Mouse (Mus musculus) ES-Bruce4 (cell line): ENCODE measurements around the gene Fbln2. TPM values are rescaled to one million over a fixed set of nuclear protein-coding genes. Genes with fewer than 3 reads are reported as not detected.

Experiments used
- H3K27ac ChIP-seq: 2 replicates; pipeline ENCODE4 v1.5.1; 2012; ENCODE audit warnings: low read length, inconsistent platforms; ENCODE audit not compliant: insufficient read depth
- H3K27me3 ChIP-seq: 2 replicates; pipeline ENCODE4 v1.6.1; 2012; ENCODE audit warnings: mild to moderate bottlenecking, low read length, inconsistent platforms; ENCODE audit not compliant: control insufficient read depth, poor library complexity, insufficient read depth, severe bottlenecking
- H3K36me3 ChIP-seq: 2 replicates; pipeline ENCODE4 v1.6.1; 2012; ENCODE audit warnings: inconsistent platforms, mild to moderate bottlenecking, low read length, moderate library complexity; ENCODE audit not compliant: control insufficient read depth, poor library complexity, insufficient read depth, severe bottlenecking
- H3K4me1 ChIP-seq: one replicate; pipeline ENCODE4 v1.8.1; 2011; ENCODE audit warnings: low read length; ENCODE audit not compliant: control insufficient read depth, insufficient read depth
- H3K4me3 ChIP-seq: 2 replicates; pipeline ENCODE4 v1.5.1; 2011; ENCODE audit warnings: low read depth, mild to moderate bottlenecking, low read length
- H3K9ac ChIP-seq: 2 replicates; pipeline ENCODE4 v1.6.1; 2012; ENCODE audit warnings: low read depth, mild to moderate bottlenecking, inconsistent platforms; ENCODE audit not compliant: poor library complexity, severe bottlenecking
- H3K9me3 ChIP-seq: replicated peaks from 2 replicates; pipeline ENCODE4 v1.6.1; 2012; ENCODE audit warnings: mild to moderate bottlenecking, low read length, inconsistent platforms; ENCODE audit not compliant: control insufficient read depth, poor library complexity, insufficient read depth, severe bottlenecking
- CTCF ChIP-seq: IDR thresholded peaks from one replicate; pipeline ENCODE4 v1.8.1; 2011; ENCODE audit warnings: low read depth, low read length
- EP300 ChIP-seq: IDR thresholded peaks from 2 replicates; pipeline ENCODE4 v1.6.1; 2011; ENCODE audit warnings: low read depth, low read length; ENCODE audit not compliant: insufficient read depth
- POLR2A ChIP-seq: IDR thresholded peaks from one replicate; pipeline ENCODE4 v1.8.1; 2011; ENCODE audit warnings: low read length; ENCODE audit not compliant: insufficient read depth
- polyA plus RNA-seq: library from polyadenylated mRNA; stranded (reverse); fragments of >200 nt; gene quantifications from 2 replicates; pipeline ENCODE4 v1.2.4, GENCODE M21; 2011; ENCODE audit warnings: low read depth; ENCODE audit not compliant: missing spikeins, insufficient read depth, insufficient read length

Gene Fbln2
- polyA plus RNA-seq, 1 experiment = 23.3 TPM

DNA sequence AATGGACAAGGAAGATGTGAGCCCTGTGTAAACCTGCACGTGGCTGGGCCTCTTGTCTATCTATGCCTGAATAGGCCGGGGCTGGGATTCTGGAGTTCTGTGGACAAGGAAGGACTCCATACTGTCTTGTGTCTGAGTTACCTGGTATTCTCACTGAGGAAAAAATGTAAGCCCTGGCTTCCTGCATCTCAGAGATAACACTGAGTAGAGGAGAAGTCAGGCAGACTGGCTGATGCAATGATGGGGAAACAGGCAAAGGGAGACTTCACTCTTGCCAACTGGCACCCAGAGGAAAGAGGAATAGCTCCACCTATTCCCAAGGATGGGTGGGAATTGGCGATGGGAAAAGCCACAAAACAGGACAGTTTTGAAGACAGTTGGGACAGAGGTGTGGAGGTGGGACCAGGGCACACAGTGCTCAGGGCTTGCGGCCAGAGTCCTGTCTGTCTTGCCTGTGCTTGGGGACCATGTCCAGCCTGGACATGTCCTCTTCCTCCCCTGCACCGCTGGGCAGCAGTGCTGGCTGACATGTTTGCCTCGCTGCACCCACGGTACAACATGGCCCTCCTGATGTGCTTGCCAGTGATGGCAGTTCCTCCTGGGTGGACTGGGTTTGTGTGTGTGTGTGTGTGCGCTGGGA is 48.2 kb downstream of the Fbln2 start:
- Histone ChIP-seq H3K27ac (no peak overlapping the region), H3K27me3 (no peaks in the 10 kb centered on the region), H3K36me3 (no peaks in the 10 kb centered on the region), H3K9me3 (no peaks in the 10 kb centered on the region), H3K4me3 (no peak overlapping the region), H3K4me1 (no peaks in the 10 kb centered on the region), H3K9ac (no peak overlapping the region)
- TF ChIP-seq POLR2A = no peak
- TF ChIP-seq EP300 = no peak
- TF ChIP-seq CTCF = no peak

- H3K27ac ChIP-seq = no peak overlapping the region
Measured at GRCm38 (mm10) chr6:91260987-91261367, 48.7 kb downstream of the Fbln2 start.

GRCm38 (mm10) chr6:91265616-91266015 is 53.4 kb downstream of the Fbln2 start:
- no peak overlapping the region for H3K9ac ChIP-seq
- H3K27ac ChIP-seq = no peak overlapping the region
- no peaks in the 10 kb centered on the region for H3K27me3 ChIP-seq
- no peaks in the 10 kb centered on the region for H3K4me1 ChIP-seq
- TF ChIP-seq POLR2A (no peak), EP300 (no peak), CTCF (no peak)
- no peaks in the 10 kb centered on the region for H3K36me3 ChIP-seq
- no peak overlapping the region for H3K4me3 ChIP-seq
- H3K9me3 ChIP-seq = no peaks in the 10 kb centered on the region

More at GRCm38 (mm10) chr6:91260987-91261367, 48.7 kb downstream of the Fbln2 start:
- no peaks in the 10 kb centered on the region for H3K4me1 ChIP-seq
- no peaks in the 10 kb centered on the region for H3K9me3 ChIP-seq
- H3K4me3 ChIP-seq = no peak overlapping the region
- no peak overlapping the region for H3K9ac ChIP-seq
- H3K36me3 ChIP-seq = no peaks in the 10 kb centered on the region
- TF ChIP-seq EP300 (no peak), CTCF (no peak), POLR2A (no peak)
- no peaks in the 10 kb centered on the region for H3K27me3 ChIP-seq

DNA sequence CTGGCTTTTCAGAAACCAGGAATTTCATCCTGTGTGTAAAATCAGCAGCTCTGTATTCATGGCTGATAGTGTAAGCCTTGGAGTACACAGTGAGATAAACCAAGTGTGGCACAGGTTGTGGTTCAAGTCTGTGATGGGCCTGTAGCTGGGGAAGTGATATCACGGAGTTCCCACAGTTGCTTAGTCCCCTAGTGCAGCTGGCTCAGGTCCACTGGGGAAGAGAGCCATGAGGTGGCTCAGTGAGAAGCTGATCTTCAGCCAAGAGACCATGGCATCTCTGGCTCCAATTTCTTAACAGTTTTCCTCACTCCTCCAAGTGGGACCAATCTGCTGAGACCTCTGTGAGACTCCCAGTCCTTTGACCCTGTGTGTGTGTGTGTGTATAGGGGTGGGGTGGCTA is 54.4 kb downstream of the Fbln2 start:
- H3K27ac ChIP-seq = no peak overlapping the region
- H3K36me3 ChIP-seq = no peaks in the 10 kb centered on the region
- H3K9ac ChIP-seq = no peak overlapping the region
- no peak for TF ChIP-seq EP300
- no peak for TF ChIP-seq CTCF
- no peak for TF ChIP-seq POLR2A
- H3K27me3 ChIP-seq = no peaks in the 10 kb centered on the region
- H3K9me3 ChIP-seq = no peaks in the 10 kb centered on the region
- no peaks in the 10 kb centered on the region for H3K4me1 ChIP-seq
- no peak overlapping the region for H3K4me3 ChIP-seq

DNA sequence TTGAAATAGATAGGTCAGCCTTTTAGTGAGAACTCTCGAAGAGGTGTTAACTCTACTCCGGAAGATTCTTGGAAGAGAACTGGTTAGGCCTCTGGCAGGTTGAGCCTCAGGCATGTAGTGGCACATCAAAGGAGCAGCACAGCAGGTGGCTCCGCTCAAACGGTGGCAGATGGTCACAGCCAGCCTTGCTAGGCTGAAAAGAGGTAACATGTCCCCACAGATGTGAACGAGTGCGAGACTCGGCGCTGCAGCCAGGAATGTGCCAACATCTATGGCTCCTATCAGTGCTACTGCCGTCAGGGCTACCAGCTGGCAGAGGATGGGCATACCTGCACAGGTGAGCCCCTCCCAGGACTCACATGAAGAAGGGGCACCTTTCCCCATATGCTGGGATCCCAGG is 56.1 kb downstream of the Fbln2 start:
- no peak overlapping the region for H3K27ac ChIP-seq
- no peak for TF ChIP-seq POLR2A
- no peak for TF ChIP-seq CTCF
- no peak for TF ChIP-seq EP300
- no peaks in the 10 kb centered on the region for H3K27me3 ChIP-seq
- H3K9ac ChIP-seq = no peak overlapping the region
- H3K9me3 ChIP-seq = no peaks in the 10 kb centered on the region
- no peaks in the 10 kb centered on the region for H3K4me1 ChIP-seq
- H3K36me3 ChIP-seq = no peaks in the 10 kb centered on the region
- no peak overlapping the region for H3K4me3 ChIP-seq

- Histone ChIP-seq H3K9ac (no peak overlapping the region), H3K9me3 (no peaks in the 10 kb centered on the region), H3K36me3 (no peaks in the 10 kb centered on the region), H3K27me3 (no peaks in the 10 kb centered on the region), H3K4me3 (no peak overlapping the region), H3K4me1 (no peaks in the 10 kb centered on the region), H3K27ac (no peak overlapping the region)
- TF ChIP-seq CTCF (peak; percentile 92), POLR2A (no peak)
Measured at GRCm38 (mm10) chr6:91277549-91277948, 65.3 kb downstream of the Fbln2 start.
